Mouse (Mus musculus) testis, adult 2 months (tissue): ENCODE results near the gene Il1b.

Experiments
- CTCF ChIP-seq: fragments of 200-500 bp; IDR thresholded peaks from 2 replicates; pipeline ENCODE4 v1.5.1; 2012; ENCODE audit warnings: low read depth, mild to moderate bottlenecking, inconsistent platforms, low read length, moderate library complexity; ENCODE audit not compliant: control insufficient read depth, insufficient read depth, insufficient replicate concordance
- POLR2A ChIP-seq: fragments of 200-500 bp; IDR thresholded peaks from 2 replicates; pipeline ENCODE4 v1.6.1; 2012; ENCODE audit warnings: low read depth, mild to moderate bottlenecking, inconsistent platforms, low read length, moderate library complexity; ENCODE audit not compliant: control insufficient read depth

GRCm38 (mm10) chr2:129328238-129328637, 42.7 kb downstream of the Il1b start:
- no peak for TF ChIP-seq POLR2A
- no peak for TF ChIP-seq CTCF
